Mouse (Mus musculus): ENCODE measurements around the gene Ccdc113.

GRCm38 (mm10) chr8:95595131-95595530 lies 61.2 kb downstream of the Ccdc113 start:
- no peak for TF ChIP-seq TAL1 (IDR thresholded peaks at IDR 0.05; ENCODE audit: low read length)
- no peak for TF ChIP-seq GATA1 (IDR thresholded peaks at IDR 0.05; ENCODE audit: low read length)
